Mouse (Mus musculus) thymus, postnatal 25 days (tissue): ENCODE data around the gene Spin1.
"Not testable (repeated sequence)": the region's sequence is repeated elsewhere in the genome, so short reads cannot be mapped to it uniquely, and the experiment has no call there.

Source experiments
- DNase-seq: peaks from one replicate; pipeline ENCODE4 v3.0.0; 2022

The Spin1 gene

GRCm38 (mm10) chr13:51096644-51097043 lies 4.0 kb upstream of the Spin1 start:
- DNase-seq: no peak

- DNase-seq: no peak
Observed at GRCm38 (mm10) chr13:51099560-51100232, 984 bp upstream of the Spin1 start.

- DNase-seq: peak; percentile 80
Observed at GRCm38 (mm10) chr13:51101016-51101776, 516 bp downstream of the Spin1 start.

- DNase-seq: no peak
Observed at GRCm38 (mm10) chr13:51101777-51102132, 1.1 kb downstream of the Spin1 start.

- no peak for DNase-seq
Observed at GRCm38 (mm10) chr13:51103111-51103725, 2.5 kb downstream of the Spin1 start.

- no peak for DNase-seq
Observed at GRCm38 (mm10) chr13:51103861-51104650, 3.4 kb downstream of the Spin1 start.

- DNase-seq: no peak
Observed at GRCm38 (mm10) chr13:51105861-51106655, 5.4 kb downstream of the Spin1 start.

GRCm38 (mm10) chr13:51106816-51107215 lies 6.1 kb downstream of the Spin1 start:
- DNase-seq: no peak

GRCm38 (mm10) chr13:51109517-51109916 lies 8.8 kb downstream of the Spin1 start:
- DNase-seq: no peak

GRCm38 (mm10) chr13:51114398-51114797 lies 13.7 kb downstream of the Spin1 start:
- not testable (repeated sequence) for DNase-seq

GRCm38 (mm10) chr13:51115762-51116161 lies 15.1 kb downstream of the Spin1 start:
- DNase-seq: no peak

GRCm38 (mm10) chr13:51120734-51121133 lies 20.1 kb downstream of the Spin1 start:
- DNase-seq: no peak

- no peak for DNase-seq
Observed at GRCm38 (mm10) chr13:51121966-51122365, 21.3 kb downstream of the Spin1 start.

GRCm38 (mm10) chr13:51122771-51123170 lies 22.1 kb downstream of the Spin1 start:
- no peak for DNase-seq

GRCm38 (mm10) chr13:51125357-51125756 lies 24.7 kb downstream of the Spin1 start:
- DNase-seq: no peak

- DNase-seq: no peak
Observed at GRCm38 (mm10) chr13:51127906-51128305, 27.2 kb downstream of the Spin1 start.

- no peak for DNase-seq
Observed at GRCm38 (mm10) chr13:51128417-51128816, 27.7 kb downstream of the Spin1 start.

GRCm38 (mm10) chr13:51131179-51131578 lies 30.5 kb downstream of the Spin1 start:
- DNase-seq: no peak

- DNase-seq: no peak
Observed at GRCm38 (mm10) chr13:51136315-51136714, 35.6 kb downstream of the Spin1 start.

GRCm38 (mm10) chr13:51136996-51137701 lies 36.5 kb downstream of the Spin1 start:
- no peak for DNase-seq

GRCm38 (mm10) chr13:51137702-51138031 lies 37.0 kb downstream of the Spin1 start:
- DNase-seq: no peak

GRCm38 (mm10) chr13:51147106-51147505 lies 46.4 kb downstream of the Spin1 start:
- DNase-seq: no peak
